Mouse (Mus musculus): Measurements from ENCODE around the gene Sucla2.

GRCm38 (mm10) chr14:73550291-73550690 lies 25.2 kb downstream of the Sucla2 start:
- TF ChIP-seq CTCF (IDR thresholded peaks at IDR 0.05; ENCODE audit: insufficient read depth, low read length) (no peak), POLR2A (IDR thresholded peaks at IDR 0.05; ENCODE audit: borderline replicate concordance, extremely low read depth, low read depth, low read length) (no peak)
